Mouse (Mus musculus): ENCODE measurements at regions not wholly inside any gene's neighbourhood (a gene's known extent, or its start where the extent isn't known, plus 50 kb on each side); places are given as distances from the start of the nearest gene placed in this dataset.

DNA sequence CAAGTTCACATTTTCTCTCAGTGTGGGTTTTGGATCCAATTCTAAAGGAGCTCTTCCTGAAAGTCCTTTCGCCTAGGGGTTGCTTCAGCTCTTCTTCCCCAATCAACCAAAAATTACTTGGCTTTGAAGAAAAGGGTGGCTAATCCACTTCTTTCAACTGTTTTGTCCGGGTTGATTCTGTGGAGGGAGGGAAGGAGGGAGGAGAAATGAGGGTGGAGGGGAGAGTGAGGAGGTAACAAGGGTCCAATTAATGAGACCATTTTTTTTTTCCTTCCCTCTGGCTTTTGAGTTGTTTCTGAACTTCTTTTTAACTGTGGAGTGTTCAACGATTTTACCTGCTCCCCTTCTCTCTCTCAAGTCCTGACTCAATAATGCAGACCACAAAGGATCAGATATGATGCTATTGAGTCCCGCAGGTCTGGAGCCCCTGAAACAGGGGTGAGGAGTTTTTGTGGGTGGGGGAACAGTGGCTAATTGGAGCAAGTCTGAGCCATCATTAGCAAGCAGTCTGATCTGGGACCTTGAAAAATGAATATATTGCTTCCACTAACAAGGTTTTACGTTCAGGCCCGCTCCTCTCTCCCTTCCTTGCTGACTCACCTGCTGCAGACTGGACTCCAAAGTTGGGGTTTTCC lies 61.0 kb upstream of the Nepro start:
- TF ChIP-seq CTCF (IDR thresholded peaks at IDR 0.05; ENCODE audit: borderline replicate concordance, extremely low read depth, insufficient read depth, insufficient read length) (no peak), POLR2A (IDR thresholded peaks at IDR 0.05; ENCODE audit: borderline replicate concordance, extremely low read depth, insufficient read depth, insufficient read length, poor library complexity, severe bottlenecking) (no peak)
